Mouse (Mus musculus) ovary, postnatal 14 days (tissue): ENCODE measurements around the gene Spint4.
"Not testable (repeated sequence)": the region's sequence is repeated elsewhere in the genome, so short reads cannot be mapped to it uniquely, and the experiment has no call there.

Experiments
- DNase-seq: peaks from one replicate; pipeline ENCODE4 v3.0.0; 2022; ENCODE audit warnings: low spot score

Gene Spint4

DNA sequence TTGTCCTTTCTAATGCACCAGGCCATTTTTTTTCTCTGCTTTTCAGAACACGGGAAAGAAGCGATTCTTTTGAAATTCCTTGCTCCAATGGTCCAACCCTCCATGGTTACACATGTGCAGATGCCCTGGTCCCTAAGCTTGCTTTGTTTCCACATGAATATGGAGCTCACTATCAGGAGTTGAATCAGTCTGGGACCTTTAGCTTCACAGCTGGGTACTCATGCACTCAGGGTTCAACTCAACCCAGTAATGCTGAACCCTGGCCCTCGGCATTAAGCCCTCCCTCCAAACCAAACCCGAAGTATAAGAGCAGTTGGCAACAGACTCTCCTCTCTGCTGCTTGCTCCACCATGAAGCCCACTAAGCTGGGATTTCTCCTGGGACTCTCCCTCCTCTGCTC lies at the start of gene Spint4:
TSS of gene Spint4 (plus strand) at position 301 of the 400 bp plus-strand sequence.
- no peak for DNase-seq

DNA sequence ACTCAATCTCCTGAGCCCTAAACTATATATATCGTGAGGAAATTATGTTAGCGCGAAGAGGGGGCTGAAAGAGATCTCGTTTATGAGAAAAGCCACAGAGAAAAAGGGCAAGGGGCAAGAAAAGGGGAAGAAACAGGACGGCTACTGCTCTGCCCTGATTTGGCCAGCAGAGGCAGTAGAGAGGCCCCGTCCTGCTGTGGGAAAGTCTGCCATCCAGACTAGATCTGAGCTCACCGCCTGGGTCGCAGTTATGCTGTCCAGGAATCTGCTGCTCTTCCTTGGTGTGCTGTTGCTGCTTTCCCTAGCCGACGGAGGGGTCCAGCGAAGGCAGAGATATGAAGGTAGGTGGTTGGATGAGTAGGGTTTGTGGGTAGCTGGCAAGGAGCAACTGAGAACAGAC lies 42.4 kb upstream of the Spint4 start, which contains the start of gene Wfdc10:
TSS of gene Wfdc10 (plus strand) at position 189 of the 400 bp plus-strand sequence.
- DNase-seq = peak; percentile 48

DNA sequence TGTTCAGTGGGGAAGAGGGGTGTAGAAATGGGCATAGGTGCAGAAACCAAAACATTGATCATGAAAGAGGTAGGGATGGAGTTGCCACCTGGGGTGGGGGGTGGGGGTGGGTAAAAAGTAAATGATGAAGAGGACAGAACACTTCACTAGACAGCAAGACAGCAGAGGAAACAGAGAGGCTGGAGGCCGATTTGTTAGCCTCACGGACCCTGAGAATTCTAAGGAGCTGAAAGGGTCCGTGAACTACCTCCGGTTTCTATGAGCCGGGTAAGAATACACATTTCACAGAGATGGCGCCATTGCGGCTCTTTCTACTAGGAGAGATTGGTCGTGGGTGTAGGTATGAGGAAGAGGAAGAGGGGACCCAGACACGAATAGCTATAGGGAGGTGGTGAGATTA lies 41.8 kb upstream of the Spint4 start, which contains the start of gene Wfdc9:
TSS of gene Wfdc9 (minus strand) at position 101 of the 400 bp plus-strand sequence.
- DNase-seq = no peak

DNA sequence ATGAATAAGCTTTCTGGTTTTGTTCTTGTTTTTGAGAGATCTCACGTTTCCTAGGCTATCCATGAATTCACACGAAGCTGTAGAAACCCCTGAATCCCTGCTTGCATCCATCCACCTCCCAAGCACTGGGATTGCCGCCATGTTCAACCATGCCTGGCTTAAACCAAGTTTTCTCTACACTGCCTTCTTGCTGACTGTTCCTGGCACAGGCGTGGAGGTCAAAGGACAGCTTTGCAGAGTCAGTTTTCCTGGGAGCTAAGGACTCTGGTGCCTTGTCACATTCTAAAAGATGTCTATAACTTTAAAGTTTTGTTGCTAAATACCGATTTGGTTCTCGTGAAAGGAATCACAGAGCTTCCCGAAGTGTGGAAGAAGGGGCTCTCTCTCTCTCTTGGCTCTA lies 33.5 kb upstream of the Spint4 start:
- DNase-seq = no peak

DNA sequence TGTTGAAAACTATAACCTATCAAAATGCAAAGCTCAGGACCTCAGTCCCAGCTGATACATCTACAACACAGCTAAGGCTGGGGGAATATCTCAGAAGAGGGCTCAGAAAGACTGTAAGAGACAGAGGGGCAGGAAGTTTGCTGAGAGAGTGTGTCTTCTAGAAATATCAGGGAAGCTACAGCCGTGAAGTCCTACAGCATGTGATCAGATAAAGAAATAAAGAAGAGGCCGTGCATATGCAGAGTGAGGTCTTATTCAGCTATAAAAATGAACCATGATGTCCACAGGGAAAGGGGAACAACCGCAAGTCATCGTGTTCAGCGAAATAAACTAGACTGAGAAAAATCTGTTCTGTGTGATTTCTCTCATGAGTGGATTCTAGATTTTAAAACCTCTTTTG lies 28.0 kb upstream of the Spint4 start:
- DNase-seq = no peak

DNA sequence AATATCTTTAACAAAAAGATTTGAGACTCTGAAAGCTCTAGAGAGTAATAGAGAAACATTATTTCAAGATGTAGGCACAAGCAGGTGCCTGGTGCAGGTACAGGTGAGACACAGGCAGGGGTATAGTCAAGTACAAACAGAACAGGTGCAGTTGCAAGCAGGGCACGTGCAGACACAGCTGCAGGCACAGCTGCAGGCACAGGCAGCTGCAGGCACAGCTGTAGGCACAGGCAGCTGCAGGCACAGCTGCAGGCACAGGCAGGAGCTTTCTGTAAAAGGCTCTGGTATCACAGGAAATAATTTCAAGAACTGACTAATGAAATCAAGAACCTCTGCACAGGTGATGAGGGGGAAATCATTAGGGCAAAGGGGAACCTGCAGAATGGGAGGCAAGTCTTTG lies 27.4 kb upstream of the Spint4 start:
- no peak for DNase-seq

DNA sequence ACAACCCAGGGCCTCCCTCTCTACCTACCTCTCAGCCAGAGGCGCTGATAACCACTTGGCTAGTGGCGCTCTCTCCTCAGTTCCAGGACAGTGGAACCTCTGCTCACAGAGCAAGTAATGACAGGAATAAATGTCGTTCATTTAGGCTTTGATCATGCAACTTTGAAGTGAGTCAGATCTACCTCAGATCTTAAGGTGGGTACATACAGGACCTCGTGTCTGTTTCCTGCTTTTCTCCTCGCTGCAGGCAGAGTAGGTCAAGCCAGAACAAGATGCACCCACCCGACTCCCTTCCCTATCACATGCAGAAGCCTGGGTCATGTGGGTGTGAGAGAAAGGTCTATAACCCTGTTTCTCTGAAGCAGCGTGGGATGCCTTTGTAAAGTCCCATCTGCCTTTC lies 24.3 kb upstream of the Spint4 start, which contains the start of gene Wfdc11:
TSS of gene Wfdc11 (minus strand) at position 101 of the 400 bp plus-strand sequence.
- DNase-seq = no peak

DNA sequence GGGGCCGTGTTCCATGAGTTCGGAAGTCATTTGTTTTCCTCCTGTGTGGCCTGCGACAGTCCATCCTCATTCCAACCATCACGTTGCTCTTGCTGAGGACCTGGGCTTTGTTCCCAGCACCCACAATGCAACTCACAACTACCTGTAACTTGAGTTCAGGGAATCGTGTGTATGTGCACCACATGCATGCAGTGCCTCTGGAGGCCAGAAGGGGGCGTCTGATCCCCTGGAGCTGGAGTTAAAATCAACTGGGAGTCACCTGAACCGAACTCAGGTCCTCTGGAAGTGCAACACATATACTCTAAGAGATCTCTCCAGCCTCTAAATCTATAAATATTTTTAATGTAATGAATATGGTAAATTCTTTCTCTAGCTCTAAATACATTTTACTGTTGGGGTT lies 22.2 kb upstream of the Spint4 start:
- no peak for DNase-seq

DNA sequence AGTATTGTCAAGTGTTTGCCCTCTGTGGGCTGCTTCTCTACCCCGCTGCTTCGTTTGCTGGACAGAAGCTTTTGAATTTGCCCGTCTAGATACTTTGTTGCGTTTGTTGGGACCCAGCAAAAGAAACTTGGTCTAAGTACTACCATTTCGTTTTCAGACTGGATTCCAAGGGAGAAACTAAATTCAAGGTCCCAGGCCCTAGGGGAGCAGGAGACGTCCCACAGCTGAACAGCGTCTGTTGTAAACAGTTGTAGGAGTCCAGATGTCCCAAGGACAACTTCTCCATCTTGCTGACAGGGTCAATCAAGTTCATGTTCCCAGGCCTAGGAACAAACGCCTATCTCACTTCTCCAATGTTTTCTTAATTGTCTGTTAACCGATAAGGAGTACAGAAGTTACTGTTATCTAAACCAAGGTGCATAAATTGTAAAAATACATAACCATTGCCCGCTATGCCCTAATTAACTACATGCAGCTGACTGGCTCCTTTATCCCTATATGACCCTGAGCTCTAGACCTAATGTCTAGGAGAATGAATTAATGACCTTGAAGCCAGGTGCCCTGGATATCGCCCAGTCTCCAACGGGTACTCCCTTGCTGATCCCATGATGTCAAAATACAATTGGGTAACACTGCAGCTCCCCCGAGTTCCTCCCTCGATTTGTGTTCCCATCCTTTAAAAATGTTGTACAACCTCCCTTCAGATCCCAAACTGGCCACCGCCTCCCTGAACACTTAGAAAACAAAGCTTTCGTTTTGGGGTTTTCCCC lies 21.2 kb upstream of the Spint4 start:
- DNase-seq = no peak

DNA sequence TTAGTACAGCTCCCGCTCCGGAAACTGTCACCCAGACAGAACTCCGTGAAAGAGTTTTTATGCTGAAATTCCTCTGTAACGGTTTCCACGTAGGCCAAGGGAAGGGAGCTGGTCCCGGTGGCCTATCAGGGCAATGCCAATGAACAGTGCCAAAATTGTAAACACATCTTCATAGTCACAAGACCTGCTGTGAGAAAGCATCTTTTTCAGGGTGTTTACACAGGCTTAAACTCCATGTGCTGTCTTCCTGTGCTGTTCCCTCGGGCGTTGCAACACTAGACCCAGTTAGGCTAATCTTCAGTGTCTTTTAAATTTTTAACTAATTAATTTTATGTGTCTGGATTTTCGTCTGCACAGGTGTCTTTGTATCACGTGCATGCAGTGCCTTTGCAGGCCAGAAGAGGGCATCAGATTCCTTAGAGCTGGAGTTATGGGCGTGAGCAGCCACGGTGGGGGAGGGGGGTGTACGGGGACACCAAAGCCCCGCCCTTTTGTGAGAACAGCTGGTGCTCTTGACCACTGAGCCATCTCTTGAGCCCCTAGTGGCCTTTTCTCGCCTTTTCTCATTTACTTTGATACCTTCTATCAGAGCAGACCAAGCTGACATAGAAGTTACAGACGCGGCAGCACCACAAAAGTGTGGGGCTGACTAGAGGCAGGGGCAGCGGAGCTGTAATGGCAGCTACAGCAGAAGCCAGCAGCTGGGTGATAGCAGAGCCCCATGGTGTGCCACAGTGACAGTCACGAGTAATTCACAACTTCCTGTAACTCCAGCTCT lies 19.3 kb upstream of the Spint4 start:
- DNase-seq = peak; percentile 60

DNA sequence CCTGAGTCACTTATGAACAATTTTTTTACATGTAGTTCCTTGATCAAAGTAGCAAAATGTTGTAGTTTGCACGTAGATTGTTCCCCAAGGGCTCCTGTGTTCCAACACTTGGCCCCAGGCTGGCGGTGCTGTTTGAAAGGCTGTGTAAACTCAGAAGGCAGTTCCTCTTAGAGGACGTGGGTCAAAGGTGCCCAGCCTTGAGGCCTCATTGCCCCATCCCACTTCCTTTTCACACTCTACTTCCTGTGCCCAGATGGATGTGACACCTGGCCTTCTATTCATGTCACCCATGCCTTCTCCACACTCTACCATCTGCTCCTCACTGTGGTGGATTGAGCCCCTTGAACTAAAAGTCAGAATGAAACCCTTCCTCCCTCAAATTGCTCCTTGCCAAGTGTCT lies 18.4 kb upstream of the Spint4 start:
- no peak for DNase-seq

DNA sequence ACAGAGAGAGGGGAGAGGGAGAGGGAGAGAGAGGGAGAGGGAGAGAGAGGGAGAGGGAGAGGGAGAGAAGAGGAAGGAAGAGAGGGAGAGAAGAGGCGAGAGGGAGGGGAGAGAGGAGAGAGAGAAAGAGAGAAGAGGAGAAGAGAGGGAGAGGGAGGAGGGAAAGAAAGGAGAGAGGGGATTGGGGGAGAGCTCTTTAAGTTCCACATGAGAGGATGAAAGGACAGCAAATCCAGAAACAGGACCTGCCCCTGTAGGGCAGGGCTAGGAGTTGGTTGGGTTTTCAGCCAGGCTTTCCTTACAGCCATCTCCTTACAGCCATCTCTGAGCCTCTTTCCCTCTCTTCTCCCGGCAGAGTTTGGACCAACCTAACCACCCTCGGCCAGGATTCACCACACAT lies 13.5 kb upstream of the Spint4 start, which contains the start of gene Wfdc13:
TSS of gene Wfdc13 (plus strand) at position 301 of the 400 bp plus-strand sequence.
- DNase-seq = no peak

DNA sequence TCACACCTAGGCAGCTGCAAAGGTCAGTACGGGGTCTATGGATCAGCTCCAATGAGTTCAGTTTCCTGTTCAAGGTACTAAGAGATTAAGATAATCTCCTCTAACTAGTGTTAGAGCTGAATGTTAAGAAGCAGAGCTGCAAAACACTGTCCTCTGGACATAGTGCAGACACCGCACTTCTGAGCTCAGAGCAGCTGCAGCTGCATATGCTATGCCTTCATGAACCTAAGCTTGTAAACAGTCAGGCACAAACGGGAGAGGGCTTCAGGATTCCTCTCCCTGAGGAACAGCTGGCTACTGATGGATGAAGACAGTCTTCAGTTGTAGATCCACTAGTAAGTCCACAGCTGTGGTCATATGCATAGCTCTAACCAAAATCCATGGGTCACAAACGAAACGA lies 2.7 kb downstream of the Spint4 start:
- DNase-seq = no peak

DNA sequence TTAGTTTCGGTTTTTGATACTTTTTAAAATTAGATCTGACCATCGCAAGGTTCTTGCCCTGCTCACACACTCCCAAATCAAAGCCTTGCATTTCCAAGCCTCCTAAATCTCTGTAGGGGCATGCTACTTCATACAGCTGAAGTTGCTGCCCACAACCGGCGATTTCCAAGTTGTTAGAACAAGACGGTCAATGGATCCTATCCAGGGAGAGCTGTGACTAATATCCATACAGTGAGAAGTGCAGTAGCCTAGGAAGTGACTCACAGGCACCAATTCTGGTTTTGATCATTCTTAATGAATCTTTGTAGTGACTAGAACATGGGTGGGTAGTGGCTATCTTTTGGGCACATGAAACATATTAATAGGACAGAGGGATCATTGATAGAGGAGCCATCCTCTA lies 3.5 kb downstream of the Spint4 start:
- DNase-seq = no peak

DNA sequence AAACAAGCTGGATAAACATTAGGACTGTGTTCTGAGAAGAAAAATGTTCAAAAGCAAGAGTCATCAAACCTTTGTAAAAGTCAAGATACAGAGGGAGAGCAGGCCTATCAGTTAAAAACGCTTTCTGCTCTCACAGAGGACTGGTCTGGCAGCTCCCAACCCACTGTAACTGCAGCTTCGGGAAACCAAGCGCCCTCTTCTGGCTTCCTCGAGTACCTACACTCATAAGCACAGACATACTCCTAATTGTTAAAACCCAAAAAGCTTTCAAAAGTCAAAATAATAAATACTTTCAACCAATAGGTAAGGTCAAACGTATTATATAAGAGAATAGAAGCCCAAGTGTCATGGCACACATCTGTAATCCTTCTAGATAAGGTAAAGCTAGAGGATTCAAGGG lies 5.9 kb downstream of the Spint4 start:
- DNase-seq = no peak

DNA sequence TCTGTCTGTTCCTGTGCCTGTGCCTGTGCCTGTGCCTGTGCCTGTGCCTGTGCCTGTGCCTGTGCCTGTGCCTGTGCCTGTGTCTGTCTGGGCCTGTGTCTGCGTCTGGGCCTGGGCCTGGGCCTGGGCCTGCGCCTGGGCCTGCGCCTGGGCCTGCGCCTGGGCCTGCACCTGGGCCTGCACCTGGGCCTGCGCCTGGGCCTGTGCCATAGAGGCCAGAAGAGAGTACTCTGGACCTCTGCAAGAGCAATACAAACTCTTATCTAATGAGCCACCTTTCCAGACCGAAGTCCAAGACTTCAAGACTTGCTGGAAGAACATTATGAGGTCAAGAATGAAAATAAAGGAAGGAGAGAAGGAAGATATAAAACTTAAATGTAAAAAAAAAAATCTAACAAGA lies 7.0 kb downstream of the Spint4 start:
- DNase-seq = no peak

DNA sequence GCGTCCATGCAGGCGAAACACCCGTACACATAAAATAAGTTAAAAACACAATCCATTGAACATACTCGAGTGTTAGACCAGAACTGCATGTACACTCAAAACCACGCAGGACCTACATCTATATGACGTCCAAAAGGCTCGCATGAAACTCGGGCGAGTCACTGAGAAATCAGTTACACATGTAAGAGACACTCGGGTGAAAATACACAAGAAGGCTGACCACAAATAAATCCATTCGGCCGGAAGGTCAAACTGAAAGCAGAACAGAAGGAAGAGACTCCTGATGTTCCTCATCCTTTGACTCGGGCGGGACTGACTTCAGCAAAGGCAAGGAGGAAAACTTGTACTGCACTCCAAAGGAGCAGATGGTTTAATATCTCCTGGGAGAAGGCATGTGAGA lies 7.7 kb downstream of the Spint4 start:
- no peak for DNase-seq

DNA sequence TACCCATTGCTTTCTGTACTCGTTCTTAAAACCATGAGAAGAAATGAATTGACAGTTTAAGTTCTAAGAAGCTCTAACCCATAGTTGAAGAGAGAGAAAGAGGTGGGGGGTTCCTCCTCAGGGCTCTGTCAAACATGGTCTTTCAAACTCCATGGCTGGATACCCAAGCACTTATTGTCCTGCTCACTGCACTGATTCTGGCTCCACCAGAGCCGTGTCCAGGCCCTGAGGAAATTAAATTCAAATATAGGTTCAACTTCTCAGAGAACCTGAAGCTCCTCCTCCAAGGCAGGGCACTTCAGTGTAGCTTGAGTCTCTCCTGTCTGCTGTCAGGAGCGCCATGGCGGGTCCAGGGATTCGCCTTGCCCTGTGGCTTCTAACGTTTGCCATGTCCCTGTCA lies 16.7 kb downstream of the Spint4 start, which contains the start of gene Spint5:
TSS of gene Spint5 (plus strand) at position 301 of the 400 bp plus-strand sequence.
- DNase-seq = no peak

DNA sequence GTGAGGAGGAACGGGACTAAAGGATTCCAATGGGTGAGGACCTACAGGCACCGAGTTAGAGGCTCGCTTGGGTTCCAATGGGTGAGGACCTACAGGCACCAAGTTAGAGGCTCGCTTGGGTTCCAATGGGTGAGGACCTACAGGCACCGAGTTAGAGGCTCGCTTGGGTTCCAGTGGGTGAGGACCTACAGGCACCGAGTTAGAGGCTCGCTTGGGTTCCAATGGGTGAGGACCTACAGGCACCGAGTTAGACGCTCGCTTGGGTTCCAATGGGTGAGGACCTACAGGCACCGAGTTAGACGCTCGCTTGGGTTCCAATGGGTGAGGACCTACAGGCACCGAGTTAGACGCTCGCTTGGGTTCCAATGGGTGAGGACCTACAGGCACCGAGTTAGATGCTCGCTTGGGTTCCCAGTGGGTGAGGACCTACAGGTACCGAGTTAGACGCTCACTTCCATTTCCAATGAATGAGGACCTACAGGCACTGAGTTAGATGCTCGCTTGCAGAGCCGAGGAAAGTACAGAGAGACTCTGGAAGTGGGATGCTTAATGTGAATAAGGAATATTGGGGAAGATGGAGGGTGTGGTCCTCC lies 18.0 kb downstream of the Spint4 start:
- not testable (repeated sequence) for DNase-seq

DNA sequence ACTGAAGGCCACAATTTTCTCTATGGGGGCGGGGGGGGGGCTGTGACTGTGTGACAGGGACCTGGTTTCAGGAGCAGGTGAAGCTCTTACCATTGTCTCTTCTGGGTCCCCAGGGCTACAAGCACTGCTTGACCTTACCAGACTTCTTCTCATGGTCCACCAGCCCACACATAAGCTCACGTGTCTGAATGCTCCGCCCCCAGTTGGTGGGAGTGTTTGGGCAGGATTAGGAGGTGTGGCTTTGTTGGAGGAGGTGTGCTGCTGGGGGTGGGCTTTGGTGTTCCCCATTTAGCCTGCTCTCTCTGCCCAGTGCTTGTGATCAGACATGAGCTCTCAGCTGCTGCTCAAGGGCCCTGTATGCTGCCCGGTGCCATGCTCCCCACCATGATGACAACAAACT lies 25.0 kb downstream of the Spint4 start:
- DNase-seq = no peak

DNA sequence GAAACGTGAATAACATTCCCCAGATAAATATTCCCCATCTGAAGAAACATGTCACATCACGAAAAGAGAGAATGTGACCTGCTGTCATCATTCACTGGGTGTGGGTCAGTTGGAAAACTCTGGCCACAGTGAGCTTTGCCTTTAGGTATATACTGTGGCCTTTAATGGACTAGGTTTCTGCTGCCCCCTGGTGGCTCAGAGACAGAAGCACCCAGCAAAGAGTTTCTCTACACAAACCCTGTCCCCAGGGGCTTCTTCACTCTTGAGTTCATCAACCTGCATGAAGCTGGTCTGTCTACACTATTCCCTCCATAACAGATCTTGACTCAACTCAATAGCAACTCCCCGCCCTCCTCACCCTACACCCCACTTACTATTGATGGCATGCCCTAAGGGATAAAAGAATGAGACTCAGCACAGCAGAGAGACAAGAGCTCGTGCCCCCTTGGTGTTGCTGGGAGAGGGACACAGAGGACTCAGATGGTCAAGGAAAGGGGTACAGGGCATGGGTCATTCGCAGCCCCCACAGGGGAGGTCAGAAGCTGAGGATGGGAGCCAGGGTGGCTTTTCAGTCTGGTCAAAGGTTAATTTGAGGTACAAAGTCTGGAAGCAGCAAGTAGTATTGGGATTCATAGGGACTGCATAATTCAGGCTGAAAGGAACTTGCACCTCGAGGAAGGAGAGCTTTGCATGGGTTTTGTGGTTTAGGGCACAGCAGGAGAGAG lies 27.8 kb downstream of the Spint4 start:
- DNase-seq = peak; percentile 57

DNA sequence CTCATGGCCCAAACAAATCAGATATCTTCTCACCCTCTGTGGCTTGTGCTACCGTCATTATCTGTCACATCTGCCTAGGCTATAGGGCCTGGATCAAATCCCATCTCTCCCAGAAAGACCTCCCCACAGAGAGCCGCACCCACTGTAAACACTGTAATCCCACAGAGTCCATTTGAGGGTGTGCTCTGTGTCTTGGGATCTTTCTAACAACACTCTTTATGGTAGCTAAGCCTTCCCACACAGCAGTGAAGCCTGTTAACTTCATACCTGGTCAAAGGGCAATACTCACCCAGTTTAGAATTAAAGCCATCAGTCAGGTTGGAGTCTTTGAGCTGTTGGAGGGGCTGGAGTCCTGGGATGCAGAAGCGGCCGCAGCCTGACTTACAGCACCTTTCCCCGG lies 33.4 kb downstream of the Spint4 start:
- DNase-seq = no peak
